Mouse (Mus musculus) gastrocnemius, postnatal 10 days (tissue): ENCODE measurements around the gene Wasf3. TPM values are rescaled to one million over a fixed set of nuclear protein-coding genes. Genes with fewer than 3 reads are reported as not detected.
"Not testable (repeated sequence)": the region's sequence is repeated elsewhere in the genome, so short reads cannot be mapped to it uniquely, and the experiment has no call there.

Source experiments
- DNase-seq: peaks from one replicate; pipeline ENCODE4 v3.0.0; 2021; ENCODE audit warnings: mixed read lengths
- total RNA-seq, 2 experiments: library from RNA; stranded (reverse); gene quantifications; 2 replicates each; pipeline ENCODE4 v1.2.3; 2021

The Wasf3 gene
- total RNA-seq, 2 experiments from 2014 or later: 1.6 TPM

DNA sequence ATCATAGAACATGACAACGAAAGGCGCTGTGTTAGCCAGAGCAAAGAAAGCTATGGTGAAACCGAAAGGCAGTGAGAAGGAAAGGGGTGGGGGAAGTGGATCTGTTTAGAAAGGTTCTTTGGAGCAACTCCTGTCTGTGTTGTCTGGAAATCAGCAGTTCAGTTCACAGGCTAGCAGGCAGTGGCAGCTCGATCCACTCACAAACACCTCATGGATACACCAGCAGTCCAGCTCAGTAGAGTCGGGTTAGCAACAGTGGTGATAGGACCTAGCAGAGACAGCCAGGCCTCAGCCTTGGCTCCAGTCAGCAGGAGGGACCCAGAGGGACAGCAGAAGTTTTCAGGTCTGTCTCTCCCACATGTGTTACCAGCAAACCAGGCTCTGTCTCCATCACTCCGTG, 16.2 kb downstream of the Wasf3 start:
- not testable (repeated sequence) for DNase-seq

DNA sequence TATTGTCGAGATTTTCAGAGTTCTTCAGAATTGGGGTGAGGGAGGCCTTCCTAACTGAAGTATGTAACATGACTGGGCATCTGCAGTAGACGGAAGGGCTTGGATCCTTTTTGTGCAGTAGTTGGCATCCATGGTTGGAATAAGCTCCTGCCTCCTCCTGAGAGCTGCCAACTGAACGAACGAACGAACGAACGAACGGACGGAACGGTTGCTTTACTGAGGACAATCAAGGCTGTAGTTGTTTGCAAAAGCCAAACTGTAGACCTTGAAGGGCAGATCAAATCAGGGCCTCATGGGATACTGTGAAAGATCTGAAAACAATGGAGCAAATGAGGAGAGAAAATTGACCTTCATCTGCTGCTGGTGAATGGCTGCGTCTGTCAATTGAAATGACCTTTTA, 17.5 kb downstream of the Wasf3 start:
- no peak for DNase-seq

DNA sequence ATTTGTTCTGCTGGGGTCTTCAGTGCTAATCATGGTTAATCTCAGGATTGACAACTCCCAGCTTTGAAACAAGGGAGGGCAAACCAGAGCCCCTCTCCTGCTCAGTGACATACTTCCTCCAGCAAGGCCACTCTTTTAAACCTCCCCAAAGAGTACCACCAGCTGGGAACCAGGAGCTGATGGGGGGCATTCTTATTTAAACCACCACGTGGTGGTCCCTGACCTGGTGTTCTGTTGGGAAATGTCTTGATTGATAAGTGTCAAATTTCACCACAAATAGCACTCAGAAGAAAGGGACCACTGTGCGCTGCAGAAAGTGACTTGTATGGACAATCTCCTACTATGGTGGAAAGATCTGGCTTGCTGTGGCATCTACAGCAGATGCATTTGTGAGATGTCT, 19.1 kb downstream of the Wasf3 start:
- no peak for DNase-seq

DNA sequence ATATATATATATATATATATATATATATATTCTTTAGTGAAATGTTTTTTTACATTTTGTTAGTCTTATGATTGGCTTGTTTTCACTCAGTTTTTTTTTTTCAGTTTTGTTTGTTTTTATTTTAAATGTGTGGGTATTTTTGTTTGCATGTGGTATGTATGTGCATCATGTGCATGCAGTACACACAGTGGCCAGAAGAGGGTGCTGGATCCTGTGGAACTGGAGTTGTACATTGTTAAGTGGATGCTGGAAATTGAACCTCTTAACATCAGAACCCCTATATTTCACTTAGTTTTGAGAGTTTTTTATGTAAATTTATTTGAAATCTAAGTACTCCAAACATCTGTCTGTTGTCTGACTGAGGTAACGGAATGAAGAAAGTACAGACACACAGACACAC, 21.3 kb downstream of the Wasf3 start:
- no peak for DNase-seq

DNA sequence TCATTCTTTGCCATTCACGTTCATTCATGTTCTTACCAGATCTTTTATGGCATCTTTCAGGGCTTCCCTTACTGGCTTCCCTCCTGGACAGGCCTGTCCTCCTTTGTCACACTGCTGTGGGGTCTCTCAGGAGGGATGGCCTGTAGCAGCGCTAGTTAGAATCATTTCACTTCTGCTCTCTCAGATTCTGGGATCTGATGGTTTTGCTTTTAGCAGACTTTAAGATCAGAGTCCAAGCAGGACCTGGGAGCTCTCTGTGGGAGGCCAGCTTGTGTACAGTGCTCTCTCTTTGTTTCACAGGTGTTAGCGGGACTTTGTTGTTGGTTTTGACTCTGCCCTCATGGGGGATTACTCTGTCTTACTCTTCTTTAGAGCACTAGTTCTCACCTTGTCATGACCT, 23.0 kb downstream of the Wasf3 start:
- no peak for DNase-seq

DNA sequence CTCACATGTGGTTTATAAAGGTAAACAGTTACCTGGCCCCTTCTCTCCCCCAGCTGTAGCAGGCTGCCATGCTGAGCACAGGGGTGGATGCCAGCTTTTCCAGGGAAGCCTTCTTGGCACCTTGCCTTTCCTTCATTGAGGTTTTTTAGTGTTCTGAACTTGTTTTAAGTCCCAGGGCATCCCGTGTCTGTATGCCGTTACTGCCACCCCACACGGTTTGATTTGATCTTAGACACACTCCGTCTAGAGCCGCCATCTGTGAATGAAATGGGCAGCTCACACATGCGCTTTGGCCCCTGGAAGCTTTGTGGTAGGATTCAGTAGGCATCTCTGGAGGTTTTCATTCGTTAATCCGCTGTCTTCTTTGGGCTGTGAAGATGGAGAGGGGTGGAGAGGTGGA, 23.8 kb downstream of the Wasf3 start:
- no peak for DNase-seq

DNA sequence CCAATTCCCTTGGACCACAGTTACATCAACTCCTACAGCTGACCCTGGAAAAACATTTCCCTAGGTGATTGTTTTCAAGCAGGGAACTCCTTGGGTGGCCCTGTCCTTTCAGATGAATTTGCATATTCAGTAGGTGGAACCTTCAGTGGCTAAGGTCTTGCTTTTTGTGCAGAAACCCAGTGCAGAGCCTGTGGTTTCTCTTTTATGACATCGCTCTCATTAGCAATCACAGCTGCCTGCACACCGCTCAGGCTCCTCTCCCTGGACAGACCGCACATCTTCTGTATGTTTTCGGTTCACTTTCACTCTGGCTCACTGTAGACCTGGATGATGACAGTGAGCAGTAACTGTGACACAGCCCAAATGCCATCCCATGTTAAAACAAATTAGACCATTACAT, 26.0 kb downstream of the Wasf3 start:
- no peak for DNase-seq

DNA sequence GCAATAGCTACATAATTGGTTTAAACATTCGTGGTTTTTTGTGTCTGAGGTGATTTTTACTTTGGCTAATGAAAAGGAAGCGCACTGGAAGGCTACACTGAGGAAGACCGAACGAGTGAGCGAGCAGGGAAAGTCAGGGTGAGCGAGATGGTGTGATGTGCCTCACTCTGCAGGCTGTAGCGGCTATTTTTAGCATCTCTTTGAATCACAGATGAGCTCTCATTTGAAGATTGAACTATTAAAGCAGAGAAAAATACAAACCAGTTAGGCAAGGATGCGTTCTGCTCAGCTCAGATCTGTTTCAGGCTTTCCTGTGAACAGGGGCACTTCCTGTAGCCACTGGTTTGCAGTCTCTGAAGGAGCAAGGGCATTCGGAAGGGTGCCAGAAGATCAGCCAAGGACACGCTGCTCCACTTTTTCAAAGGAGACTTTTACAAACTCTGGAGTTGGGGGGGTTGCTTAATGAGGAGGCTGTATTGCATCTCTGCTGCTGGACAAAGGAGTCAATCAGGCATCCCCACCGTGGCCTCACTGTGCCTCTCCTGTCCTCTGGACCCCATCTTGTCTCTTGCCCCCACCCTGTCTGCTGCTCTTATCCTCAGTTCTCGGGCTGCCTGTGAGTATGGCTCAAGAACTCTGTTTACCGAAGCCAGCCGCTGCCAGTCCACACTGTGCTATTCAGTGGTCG, 28.1 kb downstream of the Wasf3 start:
- DNase-seq: no peak

DNA sequence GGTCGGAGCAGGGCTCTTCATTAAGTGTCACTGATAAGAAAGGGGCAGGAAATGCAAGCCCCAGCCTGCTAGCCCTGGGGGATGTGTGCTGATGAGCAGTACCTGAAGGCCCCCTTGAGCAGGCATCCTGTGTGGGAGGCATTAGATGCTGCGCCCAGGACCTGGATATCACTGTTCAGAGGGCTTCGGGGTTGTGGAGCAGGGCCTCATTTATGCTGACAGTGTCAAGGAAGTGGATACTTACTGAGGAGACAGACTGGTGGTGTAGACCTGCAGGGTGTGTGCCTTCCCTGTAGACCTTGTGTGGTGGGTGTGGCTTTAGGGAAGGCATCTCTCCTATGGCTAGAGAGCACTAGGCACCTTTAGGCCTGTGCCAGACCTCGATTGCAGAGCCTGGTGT, 29.8 kb downstream of the Wasf3 start:
- DNase-seq: no peak

DNA sequence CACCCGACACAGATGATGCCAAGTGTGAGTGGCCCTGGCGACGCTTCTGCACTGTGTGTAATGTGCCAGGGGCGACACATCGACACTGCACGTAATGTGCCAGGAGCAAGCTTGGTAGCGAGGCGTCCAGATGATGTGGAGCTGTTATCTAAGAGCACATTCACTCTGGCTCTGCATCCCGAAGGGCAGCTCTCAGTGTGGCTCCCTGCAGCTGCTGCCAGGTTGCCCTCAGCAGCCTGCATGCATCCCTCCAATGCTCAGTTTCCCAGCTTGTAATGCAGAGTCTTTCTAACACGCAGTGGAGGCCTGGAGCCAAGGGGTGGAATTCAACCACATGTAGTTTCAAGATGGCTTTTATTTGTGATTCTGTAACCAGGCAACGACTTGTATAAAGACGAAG, 30.4 kb downstream of the Wasf3 start:
- DNase-seq: no peak

DNA sequence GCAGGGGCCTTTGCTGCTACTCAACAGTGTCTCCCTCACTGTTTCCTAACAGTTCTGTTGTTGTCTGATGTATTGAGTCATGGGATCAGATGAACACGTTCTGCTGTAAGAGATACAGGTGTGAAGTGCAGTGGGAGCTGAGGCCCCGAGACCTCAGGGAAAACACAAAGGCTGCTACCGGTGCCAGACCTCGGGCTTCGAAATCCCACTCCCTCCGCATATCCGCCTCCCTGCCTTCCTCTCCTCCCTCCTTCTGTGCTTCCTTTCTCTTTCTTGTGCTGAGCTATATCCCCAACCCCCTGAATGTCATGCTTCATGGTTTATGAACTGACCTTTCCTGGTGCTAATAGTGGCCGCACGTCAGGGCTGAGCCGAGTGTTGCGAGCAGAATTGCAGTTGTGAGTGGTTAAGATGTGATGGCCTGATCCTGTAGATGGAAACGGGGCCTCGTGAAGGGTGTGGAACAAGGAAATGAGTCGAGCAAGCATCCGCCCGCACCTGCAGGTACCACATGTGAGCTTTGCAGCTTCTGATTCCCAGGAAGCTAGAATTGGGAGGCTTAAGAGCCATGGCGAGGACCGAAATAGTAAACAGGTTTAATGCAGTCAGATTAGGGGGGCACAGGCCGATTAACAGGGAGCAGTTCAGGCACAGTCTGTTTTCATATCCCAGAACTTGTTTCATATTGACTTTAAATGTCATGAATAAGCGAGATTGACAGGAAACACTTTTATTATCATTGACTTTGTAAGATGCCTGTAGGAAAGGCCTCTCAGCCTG, 31.7 kb downstream of the Wasf3 start:
- no peak for DNase-seq

DNA sequence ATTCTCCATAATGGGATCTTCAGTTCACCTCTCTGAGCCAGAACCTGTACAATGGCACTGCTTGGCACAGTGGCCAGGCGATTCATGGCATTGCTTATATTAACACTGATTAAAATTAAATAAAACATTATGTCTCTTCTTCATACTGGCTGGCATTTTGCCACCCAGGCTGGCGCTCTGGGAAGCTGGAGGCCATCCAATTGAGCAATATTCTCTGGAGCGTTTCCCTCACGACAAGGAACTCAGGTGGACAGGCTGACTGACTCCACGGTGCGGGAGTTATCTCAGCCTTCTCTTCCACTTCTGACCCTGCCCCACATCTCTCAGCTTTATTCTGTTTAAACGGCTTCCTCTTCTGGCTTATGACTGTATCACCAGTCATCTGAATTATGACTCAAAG, 33.3 kb downstream of the Wasf3 start:
- no peak for DNase-seq

DNA sequence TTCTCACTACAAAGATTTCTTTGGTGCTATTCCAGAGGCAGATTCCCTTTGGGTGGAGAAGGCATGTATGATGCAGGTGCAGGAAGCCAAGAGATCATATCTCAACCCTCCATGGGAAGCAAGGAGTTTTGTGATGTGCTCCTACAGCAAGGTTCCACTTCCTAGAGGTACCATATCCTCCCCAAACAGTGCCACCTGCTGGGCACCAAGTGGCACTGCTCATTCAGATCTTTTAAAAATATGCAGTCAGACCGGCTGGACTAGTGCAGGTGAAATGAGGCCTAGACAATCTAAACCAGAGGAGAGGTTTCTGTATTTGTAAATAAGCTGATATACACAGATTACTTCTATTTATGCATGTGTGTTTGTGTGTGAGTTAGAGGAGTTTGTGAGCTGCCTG, 35.3 kb downstream of the Wasf3 start:
- peak; percentile 29 for DNase-seq

DNA sequence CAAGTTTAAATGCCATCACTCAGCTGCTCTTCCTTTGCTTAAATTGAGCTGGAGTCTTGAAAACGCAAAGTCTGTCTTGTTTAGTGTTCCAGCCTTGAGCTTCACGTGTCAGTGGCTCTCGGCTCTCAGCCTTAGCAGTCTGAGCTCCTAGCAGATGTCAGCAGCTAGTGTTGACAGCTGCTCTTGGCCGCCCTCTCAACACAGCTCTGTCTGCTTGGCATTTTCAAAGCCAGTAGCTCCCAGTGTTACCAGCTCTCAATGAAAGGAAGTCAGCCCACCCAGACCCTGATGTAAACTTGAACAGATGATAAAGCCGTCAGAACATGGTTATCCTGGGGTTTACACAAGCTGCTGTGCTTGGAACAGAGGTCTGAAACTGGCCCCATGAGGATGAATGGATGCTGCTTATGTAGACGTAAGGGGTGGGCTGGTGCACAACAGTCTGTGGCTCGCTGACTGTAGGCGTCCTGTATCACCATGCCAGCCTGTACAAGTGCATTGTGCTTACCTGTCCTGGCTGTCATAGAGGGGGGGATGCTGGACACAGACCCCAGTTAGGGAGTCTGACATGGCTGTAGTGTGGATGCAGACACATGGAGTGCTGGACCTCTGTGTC, 40.0 kb downstream of the Wasf3 start:
- DNase-seq: no peak

DNA sequence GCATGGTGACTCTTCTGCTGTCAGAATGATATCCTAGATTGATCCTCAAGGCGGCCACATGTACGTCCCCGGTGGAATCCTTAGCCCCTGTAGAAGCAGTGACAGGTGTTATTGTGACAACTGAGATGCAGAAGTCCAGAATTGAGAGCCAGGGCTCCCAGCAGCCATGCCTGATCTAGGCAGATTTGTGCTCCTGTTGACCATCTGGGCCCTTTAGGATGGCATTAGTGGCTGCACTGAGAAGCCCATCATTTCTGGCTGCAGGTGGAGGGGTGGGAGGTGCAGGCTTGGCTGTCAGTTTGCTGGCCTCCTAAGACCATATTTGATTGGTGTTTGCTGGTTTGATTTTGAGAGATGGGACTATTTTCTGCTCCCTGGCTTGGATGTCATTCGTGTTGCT, 40.9 kb downstream of the Wasf3 start:
- no peak for DNase-seq

DNA sequence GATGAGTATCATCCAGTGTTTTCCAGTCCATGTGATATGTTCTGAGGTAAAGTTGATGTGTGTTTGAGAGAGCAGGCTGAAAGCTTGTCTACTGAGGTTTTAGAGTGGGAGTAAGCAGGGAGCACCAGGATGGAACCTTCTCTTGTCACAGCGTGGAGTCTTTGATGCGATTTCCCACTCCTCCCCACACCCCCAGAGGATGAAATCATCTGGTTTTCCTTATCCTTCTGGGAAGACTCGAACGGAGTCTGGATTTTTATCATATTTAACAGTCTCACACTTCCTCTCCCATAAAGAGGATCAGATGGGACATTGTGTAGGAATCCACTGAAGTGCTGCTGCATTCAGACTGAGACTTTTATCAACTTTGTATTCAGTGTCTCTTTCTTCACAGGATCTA, 43.3 kb downstream of the Wasf3 start:
- no peak for DNase-seq

DNA sequence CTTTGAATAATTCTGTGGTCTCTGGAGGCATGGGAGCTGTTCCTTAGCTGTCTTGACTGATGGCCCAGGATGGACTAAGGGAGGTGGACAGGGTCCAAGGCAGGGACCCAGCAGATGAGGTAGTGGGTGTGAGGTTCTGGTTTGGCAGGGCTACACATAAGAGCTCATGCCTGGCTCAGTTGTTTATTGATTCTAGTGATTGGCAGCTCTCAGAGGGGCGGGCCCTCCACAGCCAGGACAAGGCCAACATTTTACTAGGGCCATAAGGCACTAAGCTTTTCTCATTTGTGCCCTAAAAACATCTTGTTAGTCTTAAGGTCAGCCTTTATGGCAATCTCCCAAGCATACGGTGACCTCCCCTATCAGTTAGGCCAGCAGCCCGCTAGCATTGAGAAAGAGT, 47.0 kb downstream of the Wasf3 start:
- peak; percentile 19 for DNase-seq

DNA sequence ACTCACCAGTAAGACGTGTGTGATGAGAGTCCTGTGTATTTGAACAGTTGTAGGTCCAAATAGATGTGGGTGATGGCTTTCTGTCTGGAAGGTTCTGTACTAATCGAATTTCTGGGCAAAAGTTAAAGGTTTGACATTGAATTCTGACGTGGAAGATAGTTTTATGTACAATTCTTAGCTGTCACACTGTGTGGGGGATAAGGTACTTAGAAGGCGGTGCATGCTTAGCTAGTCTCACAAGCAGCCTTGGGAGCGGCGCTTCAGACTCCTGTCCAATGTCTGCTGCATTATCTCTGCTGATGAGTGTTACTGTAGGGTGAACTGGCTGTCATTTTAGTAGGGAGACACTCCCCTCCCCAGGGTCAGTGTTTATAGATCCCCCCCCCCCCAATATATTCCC, 47.7 kb downstream of the Wasf3 start:
- DNase-seq: no peak

DNA sequence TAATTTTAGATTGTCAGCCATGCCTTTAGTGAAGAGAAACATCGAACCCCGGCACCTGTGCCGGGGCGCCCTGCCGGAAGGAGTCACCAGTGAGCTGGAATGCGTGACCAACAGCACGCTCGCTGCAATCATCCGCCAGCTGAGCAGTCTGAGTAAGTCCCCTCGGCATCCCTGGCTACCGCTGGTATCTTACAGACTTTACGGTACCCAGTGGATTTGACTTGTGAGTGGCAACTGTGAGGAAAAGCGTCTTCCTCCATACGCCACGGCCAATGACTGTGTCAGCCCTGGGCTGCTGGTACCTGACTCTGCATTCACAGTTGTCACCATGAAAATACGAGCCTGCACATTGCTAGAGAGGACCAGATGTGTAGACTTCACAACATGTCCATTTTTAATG, 50.5 kb downstream of the Wasf3 start:
- no peak for DNase-seq

DNA sequence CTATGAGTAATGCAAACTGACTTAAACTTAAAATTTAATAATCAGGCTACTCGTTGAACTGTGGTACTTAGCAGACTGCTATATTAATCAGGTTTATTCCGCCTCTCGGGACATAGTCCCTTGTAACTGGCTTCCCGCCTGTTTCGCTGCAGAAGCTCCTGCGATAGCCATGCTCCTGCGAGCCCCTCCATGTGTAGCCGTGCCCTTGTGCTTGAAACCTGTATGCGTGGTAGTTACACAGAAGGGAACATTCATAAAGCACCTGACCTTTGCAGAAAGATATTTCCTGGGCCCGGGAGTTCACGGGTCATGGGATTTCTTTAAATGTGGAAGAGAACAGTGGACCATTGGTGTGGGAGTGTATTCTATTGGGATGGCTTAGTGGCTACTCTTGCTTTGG, 52.0 kb downstream of the Wasf3 start:
- no peak for DNase-seq

DNA sequence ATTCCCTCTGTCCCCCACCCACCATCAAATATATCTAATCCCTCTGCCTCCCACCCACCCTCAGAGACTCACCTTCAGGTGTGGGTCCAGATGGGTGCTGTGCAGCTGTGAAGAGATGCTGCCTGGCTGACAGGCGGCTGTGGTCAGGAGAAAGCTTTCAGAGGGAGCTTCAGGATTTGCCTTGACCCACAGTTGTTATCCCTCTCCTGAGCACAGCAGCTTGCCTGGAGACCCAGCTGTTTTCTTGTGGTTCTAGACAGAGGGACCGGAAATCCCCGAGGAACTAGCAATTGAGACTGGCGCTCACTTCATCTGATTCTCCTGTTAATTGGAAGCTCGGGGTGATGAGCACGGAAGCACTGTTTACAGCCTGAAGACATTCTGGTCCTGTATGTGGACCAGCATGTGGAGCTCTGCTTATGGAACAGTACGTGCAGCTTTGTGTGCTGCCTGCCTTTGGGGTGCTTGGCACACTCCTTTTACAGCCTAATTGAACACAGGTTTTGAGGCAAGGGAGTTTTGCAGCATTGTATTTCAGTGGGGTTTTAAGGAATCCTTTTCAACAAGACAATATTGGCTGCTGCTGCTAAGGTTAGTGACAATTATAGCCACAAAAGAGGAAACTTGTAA, 54.5 kb downstream of the Wasf3 start:
- no peak for DNase-seq

DNA sequence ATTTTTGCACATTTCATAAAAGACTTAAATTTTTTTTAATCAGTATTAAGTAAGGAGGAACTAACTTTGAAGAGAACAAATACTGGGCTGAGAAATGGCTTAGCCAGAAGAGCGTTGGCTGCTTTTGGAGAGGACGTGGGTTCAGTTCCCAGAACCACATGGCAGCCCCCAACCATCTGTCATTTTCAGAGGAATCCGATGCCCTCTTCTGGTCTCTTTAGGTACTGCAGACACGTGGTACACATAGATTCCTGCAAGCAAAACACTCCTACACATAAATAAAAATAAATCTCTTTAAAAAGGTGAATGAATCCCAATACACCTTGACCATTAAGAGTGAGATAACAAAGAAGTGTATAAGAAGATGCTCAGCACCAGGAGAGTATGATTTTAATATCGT, 55.5 kb downstream of the Wasf3 start:
- no peak for DNase-seq

DNA sequence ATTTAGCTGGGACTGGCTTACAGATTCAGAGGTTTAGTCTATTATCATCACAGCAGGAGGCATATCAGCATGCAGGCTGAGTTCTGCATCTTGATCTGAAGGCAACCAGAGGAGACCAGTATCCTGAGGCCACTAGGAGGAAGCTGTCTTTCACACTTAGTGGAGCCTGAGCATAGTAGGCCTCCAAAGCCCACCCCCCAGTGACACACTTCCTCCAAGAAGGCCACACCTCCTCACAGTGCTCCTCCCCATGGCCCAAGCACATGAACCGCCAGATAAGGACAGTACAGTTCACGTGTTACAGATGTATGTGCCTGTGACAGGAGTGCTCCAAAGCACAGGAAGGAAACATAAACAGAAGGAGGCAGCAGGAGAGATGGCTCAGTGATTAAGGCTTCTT, 58.0 kb downstream of the Wasf3 start:
- DNase-seq: no peak
